Mouse (Mus musculus): ENCODE measurements around the gene Fndc11. TPM values are rescaled to one million over a fixed set of nuclear protein-coding genes. Genes with fewer than 3 reads are reported as not detected.

Fndc11 gene
- polyA plus RNA-seq, 1 experiment from 2014 or later = not detected

DNA sequence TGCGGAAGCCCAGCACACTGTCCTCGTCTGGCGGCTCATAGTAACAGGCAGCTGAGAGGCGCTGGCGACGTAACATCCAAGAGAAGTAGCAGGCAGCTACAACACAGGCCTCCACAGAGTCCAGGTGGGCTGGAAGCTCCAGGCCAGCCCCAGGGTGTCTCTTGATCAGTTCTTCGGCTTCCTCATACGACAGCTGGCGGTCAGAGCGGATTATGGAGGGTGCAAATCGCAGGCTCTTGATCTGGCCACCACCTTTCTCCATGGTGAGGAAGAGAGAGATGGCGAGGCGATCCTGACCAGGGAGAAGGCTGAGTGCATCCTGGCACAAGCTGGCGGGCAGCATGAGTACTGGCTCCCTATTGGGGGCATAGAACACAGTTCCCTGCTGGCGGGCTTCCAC lies 13.6 kb downstream of the Fndc11 start:
- H3K9ac ChIP-seq (replicated peaks; ENCODE audit: low read depth, low read length) = no peak overlapping the region
- no peak overlapping the region for H3K4me3 ChIP-seq (replicated peaks; ENCODE audit: low read length)
- no peaks in the 10 kb centered on the region for H3K36me3 ChIP-seq (ENCODE audit: control insufficient read depth, insufficient read depth)
- H3K4me2 ChIP-seq (ENCODE audit: low read length) = no peak overlapping the region
- no peak for ATAC-seq
- WGBS = 89% methylated on average over 15 of the region's 15 CpGs
- H3K9me3 ChIP-seq (ENCODE audit: control insufficient read depth, low read length) = no peaks in the 10 kb centered on the region
- no peak overlapping the region for H3K27ac ChIP-seq (ENCODE audit: low read length)
- H3K4me1 ChIP-seq (replicated peaks; ENCODE audit: control insufficient read depth, insufficient read depth, low read length) = no peaks in the 10 kb centered on the region
- H3K27me3 ChIP-seq (replicated peaks; ENCODE audit: control insufficient read depth, insufficient read depth, low read length) = no peaks in the 10 kb centered on the region

DNA sequence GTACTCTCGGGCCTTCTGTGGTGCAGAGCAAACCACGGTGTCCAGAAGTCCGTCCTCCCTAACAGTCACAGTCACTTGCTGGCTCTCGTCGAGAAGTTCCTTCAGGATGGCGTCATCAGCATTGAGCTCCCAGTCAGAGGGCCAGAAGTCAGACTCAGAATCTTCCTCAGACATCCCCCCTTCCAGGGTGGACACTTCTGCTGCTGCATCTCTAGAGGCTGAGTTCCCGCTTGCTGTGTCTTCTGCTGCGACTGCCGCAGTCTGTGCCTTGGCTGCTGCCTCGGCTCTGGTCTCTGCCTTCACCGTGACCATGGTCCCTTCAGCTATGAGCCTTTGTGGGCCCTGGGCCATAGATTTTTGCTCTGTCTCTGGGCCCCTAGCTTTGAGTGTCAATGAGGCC lies 14.9 kb downstream of the Fndc11 start:
- ATAC-seq = no peak
- H3K27ac ChIP-seq (ENCODE audit: low read length) = no peak overlapping the region
- H3K4me2 ChIP-seq (ENCODE audit: low read length) = no peak overlapping the region
- H3K4me3 ChIP-seq (replicated peaks; ENCODE audit: low read length) = no peak overlapping the region
- H3K4me1 ChIP-seq (replicated peaks; ENCODE audit: control insufficient read depth, insufficient read depth, low read length) = no peaks in the 10 kb centered on the region
- no peaks in the 10 kb centered on the region for H3K36me3 ChIP-seq (ENCODE audit: control insufficient read depth, insufficient read depth)
- H3K9ac ChIP-seq (replicated peaks; ENCODE audit: low read depth, low read length) = no peak overlapping the region
- H3K9me3 ChIP-seq (ENCODE audit: control insufficient read depth, low read length) = no peaks in the 10 kb centered on the region
- WGBS = 90% methylated on average over 11 of the region's 11 CpGs
- no peaks in the 10 kb centered on the region for H3K27me3 ChIP-seq (replicated peaks; ENCODE audit: control insufficient read depth, insufficient read depth, low read length)

DNA sequence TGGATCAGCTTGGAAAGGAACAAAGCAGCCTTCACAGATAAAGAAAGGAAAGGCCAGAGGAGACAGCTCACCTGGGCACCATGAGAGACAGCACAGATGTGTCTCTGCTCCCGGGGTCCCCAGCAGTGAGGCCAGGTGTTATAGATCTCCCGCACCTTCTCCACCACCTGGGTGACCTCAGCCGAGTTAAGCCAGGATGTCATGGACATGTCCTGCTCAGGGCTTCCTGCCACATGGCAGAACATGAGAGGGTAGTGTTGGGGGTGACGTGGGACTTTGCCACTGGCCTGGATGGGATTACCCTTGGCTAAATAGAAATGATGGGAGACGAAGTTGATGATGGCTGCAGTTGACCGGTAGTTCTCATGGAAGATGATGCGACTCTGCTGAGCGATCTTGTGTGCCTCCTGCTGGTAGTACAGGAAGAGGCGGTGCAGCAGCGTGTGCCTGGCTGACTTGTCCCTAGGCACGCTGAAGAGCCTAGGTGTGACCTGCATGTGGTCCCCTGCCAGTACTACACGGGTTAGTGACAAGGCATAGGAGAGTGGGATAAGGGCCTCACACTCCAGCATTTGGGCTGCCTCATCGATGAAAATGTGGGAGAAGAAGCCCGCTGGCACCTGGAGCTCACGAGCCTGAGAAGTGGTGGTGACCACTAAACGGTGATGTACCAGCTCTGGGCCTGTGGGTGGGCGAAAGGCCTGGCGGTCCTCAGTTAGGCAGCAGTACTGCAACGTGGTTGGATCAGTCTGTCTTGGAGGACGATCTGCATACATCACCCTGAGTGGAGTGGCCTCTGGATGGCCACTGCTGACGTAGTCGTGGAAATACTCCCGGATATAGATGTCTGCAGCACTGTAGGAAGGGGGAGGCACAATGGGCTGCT lies 16.1 kb downstream of the Fndc11 start:
- 85% methylated on average over 23 of the region's 23 CpGs for WGBS
- Histone ChIP-seq H3K4me2 (ENCODE audit: low read length) (no peak overlapping the region), H3K9me3 (ENCODE audit: control insufficient read depth, low read length) (no peaks in the 10 kb centered on the region), H3K36me3 (ENCODE audit: control insufficient read depth, insufficient read depth) (no peaks in the 10 kb centered on the region), H3K4me3 (replicated peaks; ENCODE audit: low read length) (no peak overlapping the region), H3K27me3 (replicated peaks; ENCODE audit: control insufficient read depth, insufficient read depth, low read length) (no peaks in the 10 kb centered on the region), H3K27ac (ENCODE audit: low read length) (no peak overlapping the region), H3K4me1 (replicated peaks; ENCODE audit: control insufficient read depth, insufficient read depth, low read length) (no peaks in the 10 kb centered on the region), H3K9ac (replicated peaks; ENCODE audit: low read depth, low read length) (no peak overlapping the region)
- no peak for ATAC-seq

DNA sequence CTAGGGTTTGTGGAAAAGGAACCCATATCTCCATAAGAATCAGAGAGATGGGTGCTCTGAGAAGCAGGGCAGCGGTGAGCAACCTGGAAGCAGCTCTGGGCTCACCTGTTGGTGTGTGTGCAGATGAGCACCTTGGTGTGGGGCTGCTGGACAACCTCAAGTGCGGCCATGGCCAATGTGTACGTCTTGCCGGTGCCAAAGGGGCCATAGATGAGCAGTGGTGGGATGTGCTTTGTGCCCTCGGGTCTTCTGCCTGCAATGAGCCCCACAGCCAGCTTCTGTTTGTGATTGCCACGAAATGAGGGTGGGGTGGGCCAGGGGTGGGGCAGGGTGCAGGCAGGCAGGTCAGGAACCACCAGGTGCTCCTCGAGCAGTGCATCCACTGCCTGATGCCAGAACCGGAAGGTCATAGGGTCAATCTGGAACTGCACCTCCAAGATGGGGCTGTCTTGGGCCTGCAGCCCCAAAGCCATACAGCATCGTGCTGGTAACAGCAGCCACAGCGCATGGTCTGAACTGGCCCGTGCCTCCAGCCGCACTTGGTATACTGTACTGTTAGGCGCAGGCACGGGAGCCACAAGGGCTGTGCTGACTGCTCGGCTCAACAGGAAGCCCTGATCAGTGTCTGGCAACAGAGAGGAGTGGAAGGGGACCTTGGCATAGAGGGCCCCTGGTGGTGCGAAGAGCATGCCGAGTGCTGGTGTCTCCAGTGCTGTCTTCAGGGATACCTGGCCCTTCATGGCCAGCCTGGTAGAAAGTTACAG lies 17.6 kb downstream of the Fndc11 start:
- no peak overlapping the region for H3K4me2 ChIP-seq (ENCODE audit: low read length)
- H3K27ac ChIP-seq (ENCODE audit: low read length) = no peak overlapping the region
- no peak overlapping the region for H3K4me3 ChIP-seq (replicated peaks; ENCODE audit: low read length)
- H3K9ac ChIP-seq (replicated peaks; ENCODE audit: low read depth, low read length) = no peak overlapping the region
- WGBS = 89% methylated on average over 17 of the region's 17 CpGs
- 0 out of 2 replicates have a peak, but pooled peaks cover 2% of the 10 kb centered on the region for H3K4me1 ChIP-seq (replicated peaks; ENCODE audit: control insufficient read depth, insufficient read depth, low read length)
- no peaks in the 10 kb centered on the region for H3K27me3 ChIP-seq (replicated peaks; ENCODE audit: control insufficient read depth, insufficient read depth, low read length)
- ATAC-seq = no peak
- H3K36me3 ChIP-seq (ENCODE audit: control insufficient read depth, insufficient read depth) = no peaks in the 10 kb centered on the region
- H3K9me3 ChIP-seq (ENCODE audit: control insufficient read depth, low read length) = no peaks in the 10 kb centered on the region

DNA sequence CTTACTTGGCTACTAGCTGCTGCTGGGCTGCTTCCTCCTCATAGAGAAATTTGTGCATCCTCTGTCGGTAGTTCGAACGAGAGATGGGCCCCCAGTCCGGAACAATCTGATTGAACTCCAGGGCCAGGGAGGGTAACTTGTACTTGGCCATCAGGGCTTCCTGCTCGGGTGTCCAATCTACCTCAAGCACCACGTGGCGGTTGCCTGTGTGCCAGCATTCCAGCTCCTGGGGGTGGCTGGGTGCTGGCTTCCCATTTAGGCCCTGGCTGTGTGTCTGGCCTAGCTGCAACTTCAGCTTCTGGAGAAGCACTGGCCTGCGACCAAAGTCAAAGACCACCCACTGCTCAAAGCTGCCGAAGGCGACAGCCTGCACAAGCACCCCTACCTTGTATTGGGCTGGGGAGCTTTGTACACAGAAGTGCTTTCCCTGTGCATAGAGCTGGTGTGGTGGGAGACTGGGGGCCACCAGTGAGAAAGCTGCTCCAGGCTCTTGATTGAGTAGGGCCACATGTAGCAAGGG lies 18.3 kb downstream of the Fndc11 start:
- H3K9ac ChIP-seq (replicated peaks; ENCODE audit: low read depth, low read length) = no peak overlapping the region
- WGBS = 78% methylated on average over 10 of the region's 10 CpGs
- no peak overlapping the region for H3K4me3 ChIP-seq (replicated peaks; ENCODE audit: low read length)
- H3K27ac ChIP-seq (ENCODE audit: low read length) = no peak overlapping the region
- no peak for ATAC-seq
- H3K36me3 ChIP-seq (ENCODE audit: control insufficient read depth, insufficient read depth) = no peaks in the 10 kb centered on the region
- no peaks in the 10 kb centered on the region for H3K27me3 ChIP-seq (replicated peaks; ENCODE audit: control insufficient read depth, insufficient read depth, low read length)
- no peaks in the 10 kb centered on the region for H3K9me3 ChIP-seq (ENCODE audit: control insufficient read depth, low read length)
- H3K4me2 ChIP-seq (ENCODE audit: low read length) = no peak overlapping the region
- 0 out of 2 replicates have a peak, but pooled peaks cover 2% of the 10 kb centered on the region for H3K4me1 ChIP-seq (replicated peaks; ENCODE audit: control insufficient read depth, insufficient read depth, low read length)

DNA sequence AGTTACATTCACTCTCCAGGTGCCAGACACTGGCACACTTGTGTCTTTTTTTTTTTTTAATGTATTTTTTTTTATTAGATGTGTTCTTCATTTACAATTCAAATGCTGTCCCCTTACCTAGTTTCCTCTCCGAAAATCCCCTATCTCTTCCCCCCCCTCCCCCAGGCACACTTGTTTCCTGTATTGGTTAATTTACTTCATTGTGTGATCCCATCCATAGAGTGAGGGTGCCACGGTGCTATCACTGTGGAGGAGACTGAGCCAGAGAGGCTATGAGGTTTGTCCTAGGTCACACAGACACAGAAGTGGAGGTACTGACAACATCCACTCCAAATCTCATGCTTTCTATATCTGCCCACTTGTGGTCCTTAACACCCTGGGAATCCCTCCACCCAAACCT lies 19.0 kb downstream of the Fndc11 start:
- Histone ChIP-seq H3K36me3 (ENCODE audit: control insufficient read depth, insufficient read depth) (no peaks in the 10 kb centered on the region), H3K9ac (replicated peaks; ENCODE audit: low read depth, low read length) (no peak overlapping the region), H3K27me3 (replicated peaks; ENCODE audit: control insufficient read depth, insufficient read depth, low read length) (no peaks in the 10 kb centered on the region), H3K4me3 (replicated peaks; ENCODE audit: low read length) (no peak overlapping the region), H3K4me1 (replicated peaks; ENCODE audit: control insufficient read depth, insufficient read depth, low read length) (0 out of 2 replicates have a peak, but pooled peaks cover 2% of the 10 kb centered on the region), H3K4me2 (ENCODE audit: low read length) (no peak overlapping the region), H3K9me3 (ENCODE audit: control insufficient read depth, low read length) (no peaks in the 10 kb centered on the region), H3K27ac (ENCODE audit: low read length) (no peak overlapping the region)
- 69% methylated on average over 2 of the region's 2 CpGs for WGBS
- ATAC-seq = no peak

DNA sequence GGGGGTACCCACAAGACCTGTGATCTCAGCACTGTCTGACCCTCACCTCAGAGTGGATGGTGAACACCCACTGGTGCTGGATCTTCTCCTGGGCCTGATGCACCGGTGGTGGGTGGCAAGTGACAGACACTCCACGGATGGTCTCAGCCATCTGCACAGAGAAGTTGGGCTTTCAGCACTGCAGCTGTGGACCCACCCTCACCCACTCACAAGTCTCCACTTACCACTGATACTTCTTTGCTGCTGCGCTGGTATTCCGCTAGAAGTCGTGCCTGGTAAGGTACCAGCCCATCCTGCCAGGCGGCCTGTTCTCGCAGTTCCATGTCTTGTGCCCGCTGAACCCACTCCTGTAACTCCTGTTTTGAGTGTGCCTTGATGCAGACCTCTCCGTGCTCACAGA lies 19.4 kb downstream of the Fndc11 start:
- 90% methylated on average over 9 of the region's 9 CpGs for WGBS
- Histone ChIP-seq H3K4me2 (ENCODE audit: low read length) (no peak overlapping the region), H3K9ac (replicated peaks; ENCODE audit: low read depth, low read length) (no peak overlapping the region), H3K27me3 (replicated peaks; ENCODE audit: control insufficient read depth, insufficient read depth, low read length) (no peaks in the 10 kb centered on the region), H3K4me3 (replicated peaks; ENCODE audit: low read length) (no peak overlapping the region), H3K4me1 (replicated peaks; ENCODE audit: control insufficient read depth, insufficient read depth, low read length) (0 out of 2 replicates have a peak, but pooled peaks cover 2% of the 10 kb centered on the region), H3K27ac (ENCODE audit: low read length) (no peak overlapping the region), H3K9me3 (ENCODE audit: control insufficient read depth, low read length) (no peaks in the 10 kb centered on the region), H3K36me3 (ENCODE audit: control insufficient read depth, insufficient read depth) (no peaks in the 10 kb centered on the region)
- ATAC-seq = no peak

DNA sequence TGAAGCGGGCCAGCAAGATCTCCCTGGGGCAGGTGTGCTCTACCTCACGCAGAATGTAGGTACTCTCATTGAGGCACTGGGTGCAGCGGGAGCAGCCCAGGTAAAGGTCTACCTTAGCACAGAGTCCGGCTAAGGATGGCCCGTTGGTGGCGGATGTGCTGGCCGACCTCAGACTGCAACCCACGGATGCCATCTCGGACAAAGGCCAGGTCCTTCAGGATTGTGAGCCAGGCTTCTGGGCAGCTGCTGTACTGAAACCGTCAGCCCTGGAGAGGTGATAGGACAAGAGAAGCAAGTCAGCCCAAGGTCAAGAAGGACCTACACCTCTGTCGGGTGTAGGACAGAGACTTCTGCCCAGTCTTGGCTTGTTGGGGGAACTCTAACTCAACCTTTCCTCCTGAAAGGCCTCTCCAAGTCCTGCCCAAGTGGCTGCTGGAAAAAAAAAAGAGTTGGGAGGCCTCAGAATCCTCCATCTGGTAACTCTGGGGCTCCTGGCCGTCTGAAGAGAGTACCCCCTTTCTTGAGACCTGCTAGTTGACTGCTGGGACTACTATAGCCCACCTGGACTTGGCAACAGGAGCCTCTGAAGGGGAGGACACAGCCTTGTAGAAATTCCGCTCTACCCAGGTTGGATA lies 21.1 kb downstream of the Fndc11 start:
- WGBS = 88% methylated on average over 13 of the region's 13 CpGs
- no peak overlapping the region for H3K4me2 ChIP-seq (ENCODE audit: low read length)
- H3K9me3 ChIP-seq (ENCODE audit: control insufficient read depth, low read length) = no peaks in the 10 kb centered on the region
- H3K4me3 ChIP-seq (replicated peaks; ENCODE audit: low read length) = no peak overlapping the region
- H3K27me3 ChIP-seq (replicated peaks; ENCODE audit: control insufficient read depth, insufficient read depth, low read length) = no peaks in the 10 kb centered on the region
- H3K9ac ChIP-seq (replicated peaks; ENCODE audit: low read depth, low read length) = no peak overlapping the region
- no peak overlapping the region for H3K27ac ChIP-seq (ENCODE audit: low read length)
- H3K4me1 ChIP-seq (replicated peaks; ENCODE audit: control insufficient read depth, insufficient read depth, low read length) = 0 out of 2 replicates have a peak, but pooled peaks cover 2% of the 10 kb centered on the region
- no peak for ATAC-seq
- no peaks in the 10 kb centered on the region for H3K36me3 ChIP-seq (ENCODE audit: control insufficient read depth, insufficient read depth)
